Mouse (Mus musculus): Measurements from ENCODE around the gene Pih1d1. TPM values are rescaled to one million over a fixed set of nuclear protein-coding genes. Genes with fewer than 3 reads are reported as not detected.
A peak's percentile ranks its signal among the peaks of the same experiment; 100 is the strongest.

The Pih1d1 gene
- polyA plus RNA-seq, 1 experiment = 48.7 TPM

- 11% methylated on average over 35 of the region's 35 CpGs for WGBS
- no peak overlapping the region for H3K4me3 ChIP-seq (ENCODE audit: extremely low read depth, insufficient read depth, insufficient read length)
- TF ChIP-seq POLR2A (IDR thresholded peaks at IDR 0.05; ENCODE audit: low read depth, low read length) (no peak), CTCF (IDR thresholded peaks at IDR 0.05; ENCODE audit: extremely low read depth, insufficient read depth, insufficient read length, insufficient replicate concordance) (no peak)
- DNase-seq (ENCODE audit: low read depth in 1 of 2, low spot score in 2 of 2) = no peak
- H3K27me3 ChIP-seq (ENCODE audit: control insufficient read depth, insufficient read depth, low read length) = peaks cover 24% of the 10 kb centered on the region
- no peak overlapping the region for H3K27ac ChIP-seq (ENCODE audit: insufficient read depth, low read length)
- H3K36me3 ChIP-seq (ENCODE audit: control insufficient read depth, insufficient read depth, low read length) = no peaks in the 10 kb centered on the region
- H3K4me1 ChIP-seq (ENCODE audit: control insufficient read depth, insufficient read depth, insufficient read length) = peaks cover 4% of the 10 kb centered on the region; the same call in 1 of the 2 replicates
These were observed 27.4 kb downstream of the Pih1d1 start for GRCm38 (mm10) chr7:45181540-45181939.

DNA sequence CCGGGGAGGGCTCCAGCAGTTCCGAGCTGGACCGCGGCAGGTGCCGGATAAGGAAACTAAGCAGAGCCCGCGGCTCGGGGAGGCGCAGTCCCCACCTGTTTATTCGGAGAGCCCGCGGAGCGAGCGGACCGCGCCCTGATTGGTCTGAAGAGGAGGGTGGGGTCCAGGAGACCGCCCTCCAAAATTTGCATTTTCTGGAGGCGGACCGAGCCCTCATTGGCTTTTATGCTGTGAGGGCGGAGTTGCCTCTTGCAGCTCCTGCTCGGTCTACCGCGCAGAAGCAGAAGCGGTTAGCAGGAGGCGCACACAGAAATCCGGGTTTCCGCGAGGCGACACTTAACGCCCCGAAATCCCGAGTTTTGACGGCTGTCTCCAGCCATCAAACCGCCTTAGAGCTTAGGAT is 28.1 kb downstream of the Pih1d1 start:
- Histone ChIP-seq H3K4me1 (ENCODE audit: control insufficient read depth, insufficient read depth, insufficient read length) (peaks cover 4% of the 10 kb centered on the region; the same call in 1 of the 2 replicates), H3K27me3 (ENCODE audit: control insufficient read depth, insufficient read depth, low read length) (peaks cover 21% of the 10 kb centered on the region), H3K27ac (ENCODE audit: insufficient read depth, low read length) (no peak overlapping the region)

DNA sequence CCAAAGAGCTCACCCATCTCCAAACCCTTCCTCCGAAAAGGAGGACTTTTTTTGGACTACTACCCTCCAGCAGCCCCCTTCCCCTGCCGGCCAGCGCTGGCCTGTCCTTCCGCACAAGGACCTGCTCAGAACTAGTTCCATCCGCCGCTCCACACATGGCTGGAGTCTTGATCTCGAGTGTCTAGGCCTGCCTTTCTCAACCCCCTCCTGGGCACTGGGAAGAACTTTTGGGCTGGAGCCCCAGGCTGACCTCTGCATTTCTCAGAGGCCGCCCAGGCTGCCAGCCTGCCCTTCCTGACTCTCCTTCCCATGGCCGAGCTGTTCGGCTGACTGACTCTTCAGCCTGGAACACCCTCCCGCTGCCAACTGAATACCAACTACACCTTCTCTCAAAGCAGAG is 28.5 kb downstream of the Pih1d1 start:
- WGBS = 16% methylated on average over 11 of the region's 11 CpGs
- no peaks in the 10 kb centered on the region for H3K36me3 ChIP-seq (ENCODE audit: control insufficient read depth, insufficient read depth, low read length)
- no peak overlapping the region for H3K27ac ChIP-seq (ENCODE audit: insufficient read depth, low read length)
- H3K27me3 ChIP-seq (ENCODE audit: control insufficient read depth, insufficient read depth, low read length) = peaks cover 17% of the 10 kb centered on the region
- peak overlapping the region; percentile 38; the same call in 1 of the 2 replicates for H3K4me3 ChIP-seq (ENCODE audit: extremely low read depth, insufficient read depth, insufficient read length)
- TF ChIP-seq POLR2A (IDR thresholded peaks at IDR 0.05; ENCODE audit: low read depth, low read length) = no peak
- TF ChIP-seq CTCF (IDR thresholded peaks at IDR 0.05; ENCODE audit: extremely low read depth, insufficient read depth, insufficient read length, insufficient replicate concordance) = no peak
- DNase-seq (ENCODE audit: low read depth in 1 of 2, low spot score in 2 of 2) = no peak
- peaks cover 4% of the 10 kb centered on the region; the same call in 1 of the 2 replicates for H3K4me1 ChIP-seq (ENCODE audit: control insufficient read depth, insufficient read depth, insufficient read length)

More for the DNA sequence above, 28.1 kb downstream of the Pih1d1 start:
- H3K36me3 ChIP-seq (ENCODE audit: control insufficient read depth, insufficient read depth, low read length) = no peaks in the 10 kb centered on the region
- peak; percentile 75 to 84 for DNase-seq (ENCODE audit: low read depth in 1 of 2, low spot score in 2 of 2)
- TF ChIP-seq POLR2A (IDR thresholded peaks at IDR 0.05; ENCODE audit: low read depth, low read length) = no peak
- no peak for TF ChIP-seq CTCF (IDR thresholded peaks at IDR 0.05; ENCODE audit: extremely low read depth, insufficient read depth, insufficient read length, insufficient replicate concordance)
- WGBS = under 1% methylated on average over 34 of the region's 34 CpGs
- peak overlapping the region; percentile 38; the same call in 1 of the 2 replicates for H3K4me3 ChIP-seq (ENCODE audit: extremely low read depth, insufficient read depth, insufficient read length)

- no peak overlapping the region for H3K4me3 ChIP-seq (ENCODE audit: extremely low read depth, insufficient read depth, insufficient read length)
- no peak for DNase-seq (ENCODE audit: low read depth in 1 of 2, low spot score in 2 of 2)
- peaks cover 14% of the 10 kb centered on the region for H3K27me3 ChIP-seq (ENCODE audit: control insufficient read depth, insufficient read depth, low read length)
- peaks cover 4% of the 10 kb centered on the region; the same call in 1 of the 2 replicates for H3K4me1 ChIP-seq (ENCODE audit: control insufficient read depth, insufficient read depth, insufficient read length)
- WGBS = 85% methylated on average over 7 of the region's 7 CpGs
- H3K27ac ChIP-seq (ENCODE audit: insufficient read depth, low read length) = no peak overlapping the region
- H3K36me3 ChIP-seq (ENCODE audit: control insufficient read depth, insufficient read depth, low read length) = no peaks in the 10 kb centered on the region
- TF ChIP-seq POLR2A (IDR thresholded peaks at IDR 0.05; ENCODE audit: low read depth, low read length) = no peak
- TF ChIP-seq CTCF (IDR thresholded peaks at IDR 0.05; ENCODE audit: extremely low read depth, insufficient read depth, insufficient read length, insufficient replicate concordance) = no peak
These were observed 29.6 kb downstream of the Pih1d1 start for GRCm38 (mm10) chr7:45183672-45184071.

GRCm38 (mm10) chr7:45185921-45186320 is 31.8 kb downstream of the Pih1d1 start:
- peaks cover 12% of the 10 kb centered on the region for H3K27me3 ChIP-seq (ENCODE audit: control insufficient read depth, insufficient read depth, low read length)
- peaks cover 4% of the 10 kb centered on the region; the same call in 1 of the 2 replicates for H3K4me1 ChIP-seq (ENCODE audit: control insufficient read depth, insufficient read depth, insufficient read length)
- no peaks in the 10 kb centered on the region for H3K36me3 ChIP-seq (ENCODE audit: control insufficient read depth, insufficient read depth, low read length)
- no peak overlapping the region for H3K27ac ChIP-seq (ENCODE audit: insufficient read depth, low read length)
- H3K4me3 ChIP-seq (ENCODE audit: extremely low read depth, insufficient read depth, insufficient read length) = no peak overlapping the region
- WGBS = 79% methylated on average over 7 of the region's 7 CpGs
- TF ChIP-seq CTCF (IDR thresholded peaks at IDR 0.05; ENCODE audit: extremely low read depth, insufficient read depth, insufficient read length, insufficient replicate concordance) = no peak
- TF ChIP-seq POLR2A (IDR thresholded peaks at IDR 0.05; ENCODE audit: low read depth, low read length) = no peak
- DNase-seq (ENCODE audit: low read depth in 1 of 2, low spot score in 2 of 2) = no peak

GRCm38 (mm10) chr7:45189600-45189999 is 35.5 kb downstream of the Pih1d1 start:
- Histone ChIP-seq H3K4me1 (ENCODE audit: control insufficient read depth, insufficient read depth, insufficient read length) (no peaks in the 10 kb centered on the region), H3K36me3 (ENCODE audit: control insufficient read depth, insufficient read depth, low read length) (no peaks in the 10 kb centered on the region), H3K27me3 (ENCODE audit: control insufficient read depth, insufficient read depth, low read length) (no peaks in the 10 kb centered on the region), H3K4me3 (ENCODE audit: extremely low read depth, insufficient read depth, insufficient read length) (no peak overlapping the region), H3K27ac (ENCODE audit: insufficient read depth, low read length) (no peak overlapping the region)
- no peak for DNase-seq (ENCODE audit: low read depth in 1 of 2, low spot score in 2 of 2)
- WGBS = 65% methylated on average over 16 of the region's 16 CpGs
- no peak for TF ChIP-seq CTCF (IDR thresholded peaks at IDR 0.05; ENCODE audit: extremely low read depth, insufficient read depth, insufficient read length, insufficient replicate concordance)
- TF ChIP-seq POLR2A (IDR thresholded peaks at IDR 0.05; ENCODE audit: low read depth, low read length) = no peak

DNA sequence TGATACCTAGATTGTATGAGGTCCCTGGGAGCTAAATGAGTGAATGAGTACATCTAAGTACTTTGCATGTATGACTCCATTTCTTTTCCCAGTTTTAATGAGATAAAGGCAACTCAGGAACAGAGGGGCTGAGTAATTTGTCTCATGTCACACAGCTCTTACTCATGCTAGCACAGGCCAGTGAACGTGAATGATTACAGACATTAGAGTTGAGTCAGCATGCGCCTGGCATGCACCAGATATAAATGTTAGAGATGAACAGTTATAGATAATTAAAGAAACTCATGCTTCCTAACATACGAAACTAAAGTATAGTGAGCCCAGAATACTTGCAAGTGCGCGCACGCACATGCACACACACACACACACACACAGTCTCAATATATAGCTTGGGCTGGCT is 36.1 kb downstream of the Pih1d1 start:
- H3K4me3 ChIP-seq (ENCODE audit: extremely low read depth, insufficient read depth, insufficient read length) = no peak overlapping the region
- no peak for TF ChIP-seq CTCF (IDR thresholded peaks at IDR 0.05; ENCODE audit: extremely low read depth, insufficient read depth, insufficient read length, insufficient replicate concordance)
- no peak for TF ChIP-seq POLR2A (IDR thresholded peaks at IDR 0.05; ENCODE audit: low read depth, low read length)
- 83% methylated on average over 6 of the region's 6 CpGs for WGBS
- no peak for DNase-seq (ENCODE audit: low read depth in 1 of 2, low spot score in 2 of 2)
- H3K36me3 ChIP-seq (ENCODE audit: control insufficient read depth, insufficient read depth, low read length) = no peaks in the 10 kb centered on the region
- no peaks in the 10 kb centered on the region for H3K4me1 ChIP-seq (ENCODE audit: control insufficient read depth, insufficient read depth, insufficient read length)
- no peaks in the 10 kb centered on the region for H3K27me3 ChIP-seq (ENCODE audit: control insufficient read depth, insufficient read depth, low read length)
- H3K27ac ChIP-seq (ENCODE audit: insufficient read depth, low read length) = no peak overlapping the region
